Mouse (Mus musculus): Measurements from ENCODE around the gene Gas2l1. TPM values are rescaled to one million over a fixed set of nuclear protein-coding genes. Genes with fewer than 3 reads are reported as not detected.

The Gas2l1 gene
- polyA plus RNA-seq, 1 experiment from 2014 or later: 56.3 TPM

DNA sequence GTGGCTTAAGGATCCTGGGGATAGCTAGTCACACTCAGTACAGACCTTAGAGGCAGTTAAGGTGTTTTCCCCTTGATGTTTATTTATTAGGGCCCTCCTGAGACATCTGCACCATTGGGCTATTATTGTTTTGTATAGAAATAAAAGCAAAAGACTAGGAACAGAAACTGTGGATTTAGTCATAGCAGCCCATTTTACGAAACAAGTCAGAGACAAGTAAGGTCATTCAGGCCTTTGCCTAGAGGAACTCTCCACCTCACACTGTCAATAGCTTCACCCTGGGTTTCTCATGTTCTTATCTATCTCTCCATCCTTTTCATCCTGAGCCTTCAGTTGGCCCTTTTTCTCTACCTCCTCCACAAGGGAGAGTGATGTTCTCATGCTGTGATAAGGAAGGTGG is 40.0 kb downstream of the Gas2l1 start:
- in situ Hi-C loops (cut with MboI; ENCODE audit: low pct_unique_long_range_greater_than_20kb): no loop called here
- POLR2A ChIA-PET: no interaction called here
- TF ChIP-seq CTCF (IDR thresholded peaks at IDR 0.05): no peak
- DNase-seq (ENCODE audit: low read depth, low spot score): no peak
- H3K27me3 ChIP-seq: no peaks in the 10 kb centered on the region
- CTCF ChIA-PET: interaction anchor here (1.0 kb wide), 1 partner anchor 10 kb away, joined by 3 read pairs; no protein-coding TSS in a partner anchor
- ATAC-seq: no peak

DNA sequence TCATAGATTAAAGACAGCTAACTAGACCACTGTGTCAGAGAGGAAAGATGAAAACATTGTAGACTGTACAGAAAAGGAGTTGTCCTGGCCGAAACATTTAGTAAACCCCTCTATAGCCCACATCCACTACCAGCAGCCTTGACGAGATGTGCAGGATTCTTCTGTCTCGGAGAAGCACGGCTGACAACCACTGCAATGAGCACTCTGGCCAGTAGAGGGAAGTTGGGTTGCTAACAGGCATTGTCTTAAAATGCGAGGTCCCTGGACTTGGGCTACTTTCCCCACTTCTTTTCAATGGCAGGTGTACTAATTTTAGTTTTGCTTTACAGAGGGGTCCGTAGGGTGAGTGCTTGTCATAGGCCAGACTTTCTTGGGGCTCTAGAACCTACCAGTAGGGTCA is 47.6 kb downstream of the Gas2l1 start:
- no peaks in the 10 kb centered on the region for H3K27me3 ChIP-seq
- peak; percentile 55 for TF ChIP-seq CTCF (IDR thresholded peaks at IDR 0.05)
- CTCF ChIA-PET: interaction anchor here (1.0 to 1.8 kb wide), 3 partner anchors 20 to 48 kb away, joined by 3 to 6 read pairs (median 3); partner anchors contain the start of gene Gas2l1
- DNase-seq (ENCODE audit: low read depth, low spot score) (no peak), ATAC-seq (no peak)
- POLR2A ChIA-PET: no interaction called here
- in situ Hi-C loops (cut with MboI; ENCODE audit: low pct_unique_long_range_greater_than_20kb): loop anchor here (5.0 kb wide), 1 partner anchor 50 kb away; the partner anchor contains the start of gene Gas2l1

- ATAC-seq (no peak), DNase-seq (ENCODE audit: low read depth, low spot score) (no peak)
- no peaks in the 10 kb centered on the region for H3K27me3 ChIP-seq
- no peak for TF ChIP-seq CTCF (IDR thresholded peaks at IDR 0.05)
- in situ Hi-C loops (cut with MboI; ENCODE audit: low pct_unique_long_range_greater_than_20kb): loop anchor here (5.0 kb wide), 1 partner anchor 51 kb away; the partner anchor contains the start of gene Gas2l1
- POLR2A ChIA-PET: interaction anchor here (0.6 to 1.3 kb wide), 3 partner anchors 49 to 84 kb away, joined by 3 to 4 read pairs (median 4); partner anchors contain the start of gene Gas2l1
- CTCF ChIA-PET: interaction anchor here (0.7 to 1.8 kb wide), 5 partner anchors 15 to 78 kb away, joined by 3 to 6 read pairs (median 3); partner anchors contain the start of gene Gas2l1
These were observed 48.8 kb downstream of the Gas2l1 start for GRCm38 (mm10) chr11:5016286-5016685.

DNA sequence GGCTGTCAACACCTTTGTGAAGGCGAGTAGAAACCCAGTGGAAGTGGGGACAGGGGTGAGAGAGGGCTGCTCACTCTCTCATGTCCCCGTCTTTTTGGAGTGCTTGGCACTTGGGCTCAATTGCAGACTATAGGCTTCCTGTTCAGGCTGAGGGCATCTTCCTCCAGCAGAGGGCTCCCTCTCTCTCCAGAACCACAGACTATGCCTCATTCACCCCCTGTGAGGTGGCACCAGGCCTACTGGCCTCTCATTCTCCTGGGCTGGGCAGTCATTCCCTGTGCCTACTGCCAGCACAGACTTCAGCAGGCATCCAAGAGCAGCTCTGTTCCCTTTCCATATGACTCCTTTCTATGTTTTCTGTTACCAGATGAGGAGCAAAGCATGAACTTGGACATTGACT is 49.4 kb downstream of the Gas2l1 start:
- CTCF ChIA-PET: interaction anchor here (0.6 to 1.9 kb wide), 8 partner anchors 9 to 79 kb away, joined by 3 to 7 read pairs (median 4); partner anchors contain the start of gene Gas2l1
- DNase-seq (ENCODE audit: low read depth, low spot score) (peak; percentile 25), ATAC-seq (peak; percentile 72)
- peak; percentile 71 for TF ChIP-seq CTCF (IDR thresholded peaks at IDR 0.05)
- H3K27me3 ChIP-seq: no peaks in the 10 kb centered on the region
- in situ Hi-C loops (cut with MboI; ENCODE audit: low pct_unique_long_range_greater_than_20kb): loop anchor here (5.0 kb wide), 1 partner anchor 52 kb away; the partner anchor contains the start of gene Gas2l1
- POLR2A ChIA-PET: interaction anchor here (0.8 to 1.3 kb wide), 3 partner anchors 18 to 51 kb away, joined by 3 to 4 read pairs (median 3); partner anchors contain the start of gene Gas2l1

DNA sequence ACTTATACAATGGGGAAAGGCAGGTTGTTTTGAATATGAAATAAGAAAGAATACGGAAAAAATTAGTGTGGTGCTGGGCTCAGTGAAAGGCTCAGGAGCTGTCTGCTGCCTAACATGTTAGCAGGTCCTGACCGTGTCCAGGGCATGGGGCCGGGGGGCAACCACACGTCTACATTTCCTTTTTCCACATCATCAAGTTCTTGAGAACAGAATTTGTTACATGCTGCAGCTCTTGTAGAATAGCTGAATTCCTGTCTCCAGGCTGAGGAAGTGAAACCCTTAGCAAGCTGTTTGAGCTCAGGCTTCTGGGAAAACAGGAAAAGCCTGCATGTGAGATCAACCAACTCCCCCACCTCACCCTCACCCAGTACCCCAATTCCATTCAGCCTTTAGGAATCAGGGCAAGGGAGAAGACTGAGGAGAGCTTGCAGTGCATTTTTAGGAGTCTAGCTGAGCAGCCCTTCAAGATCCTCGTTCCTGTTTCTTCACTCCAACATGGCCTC is 52.9 kb downstream of the Gas2l1 start:
- in situ Hi-C loops (cut with MboI; ENCODE audit: low pct_unique_long_range_greater_than_20kb): no loop called here
- CTCF ChIA-PET: interaction anchor here (0.9 to 1.7 kb wide), 6 partner anchors 11 to 27 kb away, joined by 3 to 5 read pairs (median 4); no protein-coding TSS in a partner anchor
- DNase-seq (ENCODE audit: low read depth, low spot score) (no peak), ATAC-seq (no peak)
- no peaks in the 10 kb centered on the region for H3K27me3 ChIP-seq
- POLR2A ChIA-PET: no interaction called here
- no peak for TF ChIP-seq CTCF (IDR thresholded peaks at IDR 0.05)

- TF ChIP-seq CTCF (IDR thresholded peaks at IDR 0.05): no peak
- H3K27me3 ChIP-seq: no peaks in the 10 kb centered on the region
- no peak for ATAC-seq
- in situ Hi-C loops (cut with MboI; ENCODE audit: low pct_unique_long_range_greater_than_20kb): no loop called here
- POLR2A ChIA-PET: no interaction called here
- CTCF ChIA-PET: no interaction called here
- no peak for DNase-seq (ENCODE audit: low read depth, low spot score)
These were observed 53.6 kb downstream of the Gas2l1 start for GRCm38 (mm10) chr11:5011480-5011879.

DNA sequence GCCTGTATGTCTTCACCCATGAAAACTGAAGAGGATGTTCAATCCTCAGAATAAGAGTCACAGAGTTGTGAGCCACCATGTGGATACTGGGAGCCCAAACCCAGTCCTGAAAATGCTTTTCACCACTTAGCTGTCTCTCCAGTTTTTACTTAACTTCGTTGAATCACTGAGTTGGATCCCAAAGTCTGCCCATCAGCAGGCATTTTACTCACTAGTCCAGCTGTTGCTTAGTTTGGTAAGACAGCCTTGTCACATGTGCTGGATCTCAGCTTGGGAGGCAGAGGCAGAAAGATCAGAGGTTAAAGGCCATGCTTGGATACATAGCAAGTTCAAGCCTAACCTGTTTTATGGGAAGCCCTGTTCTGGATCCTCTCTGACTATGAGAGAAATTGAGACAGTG is 54.9 kb downstream of the Gas2l1 start:
- ChIA-PET CTCF (no interaction called here), POLR2A (no interaction called here)
- no peak for ATAC-seq
- DNase-seq (ENCODE audit: low read depth, low spot score): no peak
- no peak for TF ChIP-seq CTCF (IDR thresholded peaks at IDR 0.05)
- in situ Hi-C loops (cut with MboI; ENCODE audit: low pct_unique_long_range_greater_than_20kb): no loop called here
- H3K27me3 ChIP-seq: no peaks in the 10 kb centered on the region

DNA sequence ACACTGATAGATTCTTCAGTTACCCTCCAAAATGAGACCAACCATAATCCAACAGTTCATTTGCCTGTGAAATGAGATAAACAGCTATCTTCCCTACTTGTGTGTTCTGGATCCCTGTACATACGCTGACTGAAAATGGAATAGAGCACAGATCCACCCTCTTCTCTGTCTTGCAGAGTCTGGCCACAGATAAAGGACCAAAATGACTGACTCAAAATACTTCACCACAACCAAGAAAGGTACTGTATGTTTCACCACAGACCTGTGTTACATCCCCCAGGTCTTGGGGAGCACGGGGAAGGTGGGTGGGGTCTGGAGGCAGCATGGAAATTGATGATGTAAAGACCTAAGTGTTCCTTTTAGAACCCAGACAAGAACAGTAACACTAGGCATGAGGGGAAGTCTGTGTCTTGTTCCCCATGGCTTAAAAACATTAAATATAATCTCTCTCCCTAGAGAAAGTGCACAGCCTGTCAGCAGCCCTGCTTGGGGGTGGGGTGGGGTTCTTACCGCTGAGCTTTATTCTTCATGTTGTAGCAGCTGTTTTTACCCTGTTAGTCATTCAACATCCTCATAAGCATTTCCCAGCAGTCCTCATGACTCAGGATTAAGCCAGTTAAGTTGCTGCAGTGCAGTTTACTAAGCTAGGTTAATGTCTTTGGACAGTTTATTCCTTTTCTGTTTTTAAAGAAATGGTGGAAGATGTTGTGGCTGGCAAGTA is 55.6 kb downstream of the Gas2l1 start:
- CTCF ChIA-PET: no interaction called here
- DNase-seq (ENCODE audit: low read depth, low spot score) (no peak), ATAC-seq (no peak)
- POLR2A ChIA-PET: no interaction called here
- in situ Hi-C loops (cut with MboI; ENCODE audit: low pct_unique_long_range_greater_than_20kb): no loop called here
- no peaks in the 10 kb centered on the region for H3K27me3 ChIP-seq
- no peak for TF ChIP-seq CTCF (IDR thresholded peaks at IDR 0.05)

- H3K27me3 ChIP-seq: no peaks in the 10 kb centered on the region
- in situ Hi-C loops (cut with MboI; ENCODE audit: low pct_unique_long_range_greater_than_20kb): no loop called here
- ATAC-seq: no peak
- ChIA-PET POLR2A (no interaction called here), CTCF (no interaction called here)
- DNase-seq (ENCODE audit: low read depth, low spot score): no peak
- no peak for TF ChIP-seq CTCF (IDR thresholded peaks at IDR 0.05)
These were observed 56.3 kb downstream of the Gas2l1 start for GRCm38 (mm10) chr11:5008867-5009266.

GRCm38 (mm10) chr11:5007186-5007585 is 57.9 kb downstream of the Gas2l1 start:
- in situ Hi-C loops (cut with MboI; ENCODE audit: low pct_unique_long_range_greater_than_20kb): no loop called here
- no peak for DNase-seq (ENCODE audit: low read depth, low spot score)

GRCm38 (mm10) chr11:5005528-5005927 is 59.6 kb downstream of the Gas2l1 start:
- ATAC-seq (no peak), DNase-seq (ENCODE audit: low read depth, low spot score) (no peak)
- CTCF ChIA-PET: no interaction called here
- in situ Hi-C loops (cut with MboI; ENCODE audit: low pct_unique_long_range_greater_than_20kb): no loop called here
- no peaks in the 10 kb centered on the region for H3K27me3 ChIP-seq
- POLR2A ChIA-PET: no interaction called here
- no peak for TF ChIP-seq CTCF (IDR thresholded peaks at IDR 0.05)

More at GRCm38 (mm10) chr11:5007186-5007585, 57.9 kb downstream of the Gas2l1 start:
- no peak for TF ChIP-seq CTCF (IDR thresholded peaks at IDR 0.05)
- ChIA-PET POLR2A (no interaction called here), CTCF (interaction anchor here (1.4 kb wide), 1 partner anchor 15 kb away, joined by 3 read pairs; no protein-coding TSS in a partner anchor)
- no peaks in the 10 kb centered on the region for H3K27me3 ChIP-seq
- ATAC-seq: no peak

Other genes with a start within 250 kb of the Gas2l1 start
- 93.1 TPM for gene Nf2, start 215.8 kb downstream of the Gas2l1 start, polyA plus RNA-seq (2021)
- 94.7 TPM for gene Nipsnap1, start 191.4 kb downstream of the Gas2l1 start, polyA plus RNA-seq (2021)
- gene Thoc5, start 170.0 kb downstream of the Gas2l1 start, polyA plus RNA-seq (2021): 44.2 TPM
- gene Nefh, start 117.3 kb downstream of the Gas2l1 start, polyA plus RNA-seq (2021): 0.05 TPM
- gene Ap1b1, start 78.5 kb downstream of the Gas2l1 start, polyA plus RNA-seq (2021): 69.7 TPM
- 2.4 TPM for gene Rasl10a, start 7.2 kb downstream of the Gas2l1 start, polyA plus RNA-seq (2021)
- gene Rhbdd3, start 33.6 kb upstream of the Gas2l1 start, polyA plus RNA-seq (2021): 35.4 TPM
- gene Ewsr1, start 33.9 kb upstream of the Gas2l1 start, polyA plus RNA-seq (2021): 420 TPM
- not detected for gene Emid1, start 86.9 kb upstream of the Gas2l1 start, polyA plus RNA-seq (2021)
- gene Kremen1, start 196.2 kb upstream of the Gas2l1 start, polyA plus RNA-seq (2021): 73.0 TPM